Mouse (Mus musculus): Measurements from ENCODE around the gene Sh3gl2. TPM values are rescaled to one million over a fixed set of nuclear protein-coding genes. Genes with fewer than 3 reads are reported as not detected.
A peak's percentile ranks its signal among the peaks of the same experiment; 100 is the strongest.

Gene Sh3gl2
- 1 to 10 TPM; 2.3 to 3.0 TPM for total RNA-seq (2021)

DNA sequence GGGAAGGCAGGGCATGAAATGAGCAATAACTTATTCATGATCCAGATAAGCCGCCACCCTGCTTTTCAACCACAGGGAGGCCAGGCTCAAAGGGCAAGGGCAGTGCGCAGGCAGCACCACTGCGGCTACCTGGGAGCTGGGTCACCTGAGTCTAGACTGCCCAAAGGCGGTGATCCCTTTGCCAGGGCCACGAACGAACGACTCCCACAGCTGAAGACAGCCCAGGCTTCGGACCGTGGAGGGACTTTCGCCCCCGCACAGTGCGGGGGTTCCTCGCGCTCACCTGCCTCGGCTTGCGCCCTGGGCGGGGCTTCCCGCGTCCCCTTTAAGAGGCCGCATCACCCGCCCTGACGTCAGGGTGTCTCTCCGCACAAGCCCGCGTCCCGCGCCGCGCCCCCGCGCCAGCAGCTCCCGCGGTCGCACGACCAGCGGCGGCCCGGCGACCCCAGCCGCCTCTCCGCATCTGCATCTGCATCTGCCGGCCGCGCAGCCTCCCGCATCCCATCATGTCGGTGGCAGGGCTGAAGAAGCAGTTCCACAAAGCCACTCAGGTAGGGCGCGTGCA is at the start of gene Sh3gl2:
Gene Sh3gl2, plus strand, starts transcription at position 56 of the 565 bp plus-strand sequence.
- intact Hi-C loops (cut with DNase I): no loop called here
- peak; percentile 4 to 28 for DNase-seq

DNA sequence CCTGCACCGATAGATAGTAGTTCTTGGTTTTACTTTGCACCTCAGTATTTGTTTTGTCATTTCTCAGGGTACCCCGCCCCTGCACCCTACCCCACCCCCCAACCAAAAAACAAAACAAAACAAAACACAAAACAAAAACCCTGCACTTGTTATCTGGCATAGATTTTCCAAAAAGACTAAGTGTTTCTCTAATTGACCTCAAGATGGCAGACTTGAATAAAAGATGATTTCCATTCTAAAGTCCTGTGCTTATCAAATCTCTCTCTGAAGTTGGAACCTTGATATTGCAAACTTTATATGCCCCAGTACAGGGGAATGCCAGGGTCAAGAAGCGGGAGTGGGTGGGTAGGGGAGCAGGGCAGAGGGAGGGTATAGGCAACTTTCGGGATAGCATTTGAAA is 43.8 kb upstream of the Sh3gl2 start:
- no peak for DNase-seq
- intact Hi-C loops (cut with DNase I): loop anchor here (5.0 kb wide), 1 partner anchor 641 kb away; no protein-coding TSS in a partner anchor

DNA sequence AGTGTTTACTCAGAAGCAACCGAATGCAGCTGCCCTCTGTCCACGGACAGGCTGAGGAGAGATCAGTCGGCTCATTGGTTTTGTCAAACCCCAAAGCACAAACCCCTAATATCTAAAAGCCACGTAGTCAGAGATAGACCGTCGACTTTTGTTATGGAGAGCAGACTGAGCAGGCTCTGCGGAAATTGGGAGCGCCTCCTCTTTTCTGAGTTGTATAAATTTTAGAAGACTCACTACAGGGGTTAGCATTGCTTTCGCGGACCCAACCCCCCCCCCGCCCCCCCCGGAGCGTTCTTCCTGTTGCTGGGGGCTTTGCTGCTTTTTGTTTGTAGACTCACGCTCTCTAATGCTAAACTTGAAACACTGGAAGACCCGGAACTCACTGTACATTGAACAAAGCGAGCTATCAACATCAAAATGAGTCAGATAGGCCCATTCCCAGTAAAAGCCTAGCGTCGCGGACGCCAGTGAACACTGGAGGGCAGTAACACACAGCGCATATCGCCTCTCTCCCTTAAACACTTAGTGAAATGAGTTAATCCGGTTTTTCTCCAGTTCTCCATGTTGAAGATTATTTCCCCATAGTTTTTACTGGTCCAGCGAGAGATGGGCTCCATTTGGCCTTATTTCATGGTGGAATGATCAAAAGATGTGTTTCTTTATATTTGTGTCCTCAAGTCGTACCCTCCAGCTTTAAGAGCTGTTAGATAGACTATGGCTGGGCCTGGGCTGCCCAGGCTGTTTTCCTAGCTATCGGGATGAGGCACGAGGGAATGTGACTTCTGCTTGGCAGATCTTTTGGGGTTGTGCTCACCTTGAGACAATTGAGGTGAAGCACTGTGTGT is 42.2 kb upstream of the Sh3gl2 start:
- DNase-seq: peak in 1 of 2 experiments; percentile 16
- intact Hi-C loops (cut with DNase I): loop anchor here (1.0 to 5.0 kb wide), 2 partner anchors 230 to 640 kb away; no protein-coding TSS in a partner anchor

DNA sequence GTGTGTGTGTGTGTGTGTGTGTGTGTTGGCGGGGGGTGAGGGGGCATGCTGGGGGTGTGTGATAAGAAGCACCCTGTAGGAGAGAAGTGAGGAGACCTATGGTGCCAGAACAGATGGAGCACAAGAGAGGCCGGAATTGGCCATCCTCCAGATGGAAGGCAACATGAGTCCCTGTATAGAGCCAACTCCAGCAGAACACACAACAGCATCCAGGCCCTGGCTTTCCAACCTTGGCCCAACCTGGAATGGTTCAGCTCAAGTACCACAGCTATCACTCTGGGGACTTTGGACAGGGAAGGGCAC is 41.7 kb upstream of the Sh3gl2 start:
- no peak for DNase-seq
- intact Hi-C loops (cut with DNase I): loop anchor here (5.0 kb wide), 1 partner anchor 639 kb away; no protein-coding TSS in a partner anchor

DNA sequence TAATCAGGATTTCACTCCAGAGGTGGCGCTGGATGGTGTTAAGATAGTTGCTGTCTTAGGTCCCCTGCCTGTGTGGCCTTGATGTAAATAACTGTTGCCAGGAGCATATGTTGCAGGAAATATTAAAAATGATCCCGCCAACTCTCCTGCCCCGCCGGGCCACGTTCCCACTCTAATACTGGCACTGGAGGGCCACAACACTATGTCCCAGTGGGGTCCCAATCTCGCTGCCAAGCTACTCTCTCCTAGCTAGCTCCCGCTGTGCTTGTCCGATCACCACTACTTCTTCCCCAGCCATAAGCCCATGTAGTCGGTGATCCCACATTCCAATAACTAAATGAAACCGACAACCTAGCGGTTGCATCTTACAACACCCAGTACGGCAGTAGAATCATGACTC is 36.9 kb upstream of the Sh3gl2 start:
- intact Hi-C loops (cut with DNase I): no loop called here

DNA sequence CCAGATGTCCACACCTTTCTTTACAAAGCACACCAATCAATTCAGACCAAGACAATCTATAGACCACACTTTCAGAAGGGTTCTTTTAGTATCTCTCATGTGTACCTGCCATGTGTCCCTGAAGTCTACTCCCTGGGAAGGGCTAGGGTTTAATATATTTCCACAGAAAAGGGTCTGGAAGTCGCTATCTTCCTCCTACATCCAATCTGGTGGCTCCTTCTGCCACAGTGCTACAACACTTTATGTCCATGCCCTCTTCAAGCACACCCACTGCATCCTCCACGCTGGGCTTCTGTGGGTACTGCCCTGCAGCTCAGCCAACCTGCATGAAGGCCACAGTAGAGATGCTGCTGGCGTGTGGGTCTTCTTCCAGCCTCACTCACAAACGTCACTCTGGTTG is 29.5 kb upstream of the Sh3gl2 start:
- no peak for DNase-seq
- intact Hi-C loops (cut with DNase I): no loop called here

More for the DNA sequence above, 36.9 kb upstream of the Sh3gl2 start:
- no peak for DNase-seq

DNA sequence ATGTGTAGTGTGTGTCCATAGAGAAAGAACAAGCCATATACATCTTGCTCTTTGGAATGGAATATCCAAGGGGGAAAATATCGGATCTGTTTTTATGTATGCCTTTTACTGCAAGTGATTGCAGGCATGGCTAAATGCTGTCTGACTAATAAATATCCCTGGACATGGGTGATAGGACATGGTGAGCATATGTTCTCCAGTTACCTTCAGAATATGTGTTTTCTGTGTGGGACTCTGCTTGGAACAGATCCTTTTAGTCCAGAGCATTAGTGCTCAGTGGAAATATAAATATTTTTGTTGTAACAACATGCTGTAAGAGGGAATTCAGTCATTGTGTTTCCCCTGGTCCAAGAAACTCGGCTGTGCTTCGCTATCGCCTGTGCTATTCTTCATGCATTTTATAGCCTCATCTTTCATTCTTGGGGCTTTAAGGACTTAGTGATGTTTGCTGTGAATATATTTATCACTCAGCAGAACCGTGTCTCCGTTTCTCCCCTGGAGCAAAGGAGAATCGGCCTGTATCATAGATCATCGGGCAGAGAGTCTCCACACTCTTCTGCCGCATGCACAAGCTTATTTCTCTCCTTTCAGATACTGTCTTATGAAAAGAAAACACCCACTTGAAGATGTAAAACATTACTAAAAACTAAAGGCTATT is 26.4 kb upstream of the Sh3gl2 start:
- intact Hi-C loops (cut with DNase I): no loop called here
- DNase-seq: no peak

DNA sequence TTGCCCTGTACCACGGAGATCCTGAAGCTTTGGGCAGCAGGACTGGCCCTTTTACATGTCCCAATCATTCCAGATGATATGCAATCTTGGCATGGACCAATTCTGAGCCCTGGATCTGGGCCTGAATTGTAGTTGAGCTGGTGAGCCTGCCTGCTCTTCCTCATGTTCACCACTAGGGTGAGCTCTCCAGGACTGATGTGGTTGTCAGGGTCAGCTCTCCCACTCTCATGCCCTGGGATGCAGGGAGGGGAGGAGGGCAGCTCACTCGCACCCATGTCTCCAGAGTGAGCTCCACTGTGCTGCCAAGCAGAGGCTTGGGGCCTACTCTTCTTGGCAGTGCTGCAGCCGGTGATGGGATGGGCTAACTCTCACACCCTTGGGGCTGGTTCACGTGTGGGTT is 18.9 kb upstream of the Sh3gl2 start:
- DNase-seq: no peak
- intact Hi-C loops (cut with DNase I): no loop called here

DNA sequence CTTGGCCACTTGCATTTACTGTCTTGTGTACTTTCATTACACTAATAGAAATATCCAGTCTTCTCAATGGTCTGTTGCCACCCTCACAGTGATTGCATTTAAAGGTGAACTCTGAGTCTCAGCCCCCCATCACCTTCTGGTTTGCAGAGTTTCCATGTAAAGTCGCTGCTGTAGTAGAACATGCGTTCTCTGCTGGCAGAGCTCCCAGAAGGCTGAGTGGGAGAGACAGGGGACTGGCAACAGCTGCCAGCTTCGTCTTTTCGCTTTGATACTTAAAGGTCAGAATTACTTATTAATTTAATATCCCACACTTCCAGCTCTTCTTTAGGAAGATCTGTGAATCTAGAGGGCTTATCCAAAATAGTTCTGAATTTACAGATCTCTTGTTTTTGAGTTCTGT is 8.7 kb upstream of the Sh3gl2 start:
- intact Hi-C loops (cut with DNase I): no loop called here
- DNase-seq: peak; percentile 19 to 26

DNA sequence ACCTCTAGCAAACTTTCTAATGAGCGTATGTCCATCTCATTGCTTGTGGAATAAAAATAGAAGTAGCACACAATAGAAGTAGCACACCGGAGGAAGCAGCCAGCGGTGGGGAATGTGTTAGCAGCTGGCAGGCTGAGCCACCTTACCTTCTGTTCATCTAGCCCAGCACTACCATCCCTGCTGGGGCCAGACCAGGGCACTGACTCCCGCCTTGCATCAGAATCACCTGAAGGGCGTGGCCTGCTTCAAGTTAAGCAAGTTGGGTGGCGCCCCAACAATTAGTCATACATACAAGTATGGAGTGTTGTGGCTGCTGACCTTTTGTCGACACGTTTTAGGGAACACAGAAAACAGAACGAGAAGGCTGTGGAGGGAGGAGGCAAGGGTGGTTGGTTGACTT is 6.5 kb upstream of the Sh3gl2 start:
- DNase-seq: no peak
- intact Hi-C loops (cut with DNase I): no loop called here

DNA sequence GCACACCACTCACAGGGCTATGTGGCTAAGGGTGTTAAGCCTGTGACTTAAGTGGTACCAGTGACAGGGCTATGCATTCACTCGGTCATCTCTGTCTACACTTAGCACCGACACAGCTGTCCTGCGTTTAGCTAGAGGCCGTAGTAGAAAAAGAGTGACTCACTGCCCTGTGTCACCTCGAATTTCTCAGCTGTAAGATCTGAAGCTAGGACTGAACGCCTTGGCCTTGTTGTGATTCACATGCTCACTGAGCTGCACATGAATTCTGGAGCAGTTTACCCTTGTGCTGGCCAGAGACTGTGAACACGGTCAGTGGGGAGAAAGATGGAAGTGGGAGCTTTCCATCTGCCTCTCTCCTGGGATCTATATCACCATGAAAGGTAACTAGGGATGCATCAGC is 2.3 kb upstream of the Sh3gl2 start:
- intact Hi-C loops (cut with DNase I): no loop called here
- DNase-seq: no peak

DNA sequence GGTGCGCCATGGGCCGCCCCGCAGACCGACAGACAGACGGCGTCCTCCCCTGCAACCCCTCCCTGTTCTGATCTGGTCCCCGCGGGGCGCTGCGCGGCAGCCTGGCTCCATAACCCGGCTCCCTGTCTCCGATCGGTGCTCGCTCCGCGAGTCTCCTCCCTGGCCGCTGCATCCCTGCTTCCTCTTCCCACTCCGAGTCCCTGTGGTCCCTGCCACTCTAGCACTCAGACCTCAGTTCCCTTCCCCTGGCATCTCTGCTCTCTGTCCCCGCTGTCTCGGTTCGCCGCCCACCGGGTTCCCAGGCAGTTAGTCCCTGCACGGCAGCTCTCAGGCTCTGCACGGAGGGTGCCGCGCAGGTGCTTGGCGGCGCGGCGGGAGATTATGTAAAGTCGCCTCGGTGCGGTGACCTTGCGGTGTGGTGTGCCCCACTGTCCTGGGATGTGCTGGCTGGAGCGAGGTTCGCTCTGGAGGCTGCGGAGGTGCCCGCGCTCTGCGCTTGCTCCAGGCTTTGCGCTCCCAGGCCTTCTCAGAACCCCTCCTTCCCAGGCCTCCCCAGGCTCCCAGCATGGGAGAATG is 798 bp downstream of the Sh3gl2 start:
- intact Hi-C loops (cut with DNase I): no loop called here
- DNase-seq: peak in 1 of 2 experiments; percentile 5

DNA sequence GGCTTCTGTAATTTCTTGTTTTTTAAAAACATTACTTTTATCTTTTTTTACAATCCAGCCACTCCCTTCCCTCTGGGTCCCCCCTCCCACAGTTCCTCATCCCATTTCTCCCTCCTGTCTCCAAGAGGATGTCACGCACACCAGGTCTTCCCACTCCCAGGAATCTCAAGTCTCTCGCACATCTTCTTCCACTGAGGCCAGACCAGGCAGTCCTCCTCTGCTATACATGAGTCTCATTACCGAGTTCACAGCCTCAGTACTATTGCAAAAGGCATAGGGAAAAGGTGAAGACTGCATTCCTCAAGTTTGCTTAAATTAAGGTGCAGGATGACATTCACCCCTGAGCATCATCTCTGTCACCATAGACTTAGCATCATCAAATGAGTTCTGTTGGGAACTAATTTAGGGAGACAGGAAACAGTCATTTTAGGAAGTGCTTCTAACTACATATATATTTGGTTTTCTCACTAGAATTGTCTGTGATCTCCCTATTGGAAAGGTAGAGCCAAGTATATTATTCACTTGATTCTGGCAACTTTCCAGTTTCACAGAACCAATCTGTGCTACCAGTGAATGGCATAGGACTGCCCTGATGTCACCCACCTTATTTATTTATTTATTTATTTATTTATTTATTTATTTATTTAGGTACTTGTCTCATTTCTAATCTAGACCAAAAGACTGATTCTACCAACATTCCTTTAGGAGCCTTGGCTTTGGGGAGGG is 1.9 kb downstream of the Sh3gl2 start:
- intact Hi-C loops (cut with DNase I): no loop called here
- DNase-seq: no peak

DNA sequence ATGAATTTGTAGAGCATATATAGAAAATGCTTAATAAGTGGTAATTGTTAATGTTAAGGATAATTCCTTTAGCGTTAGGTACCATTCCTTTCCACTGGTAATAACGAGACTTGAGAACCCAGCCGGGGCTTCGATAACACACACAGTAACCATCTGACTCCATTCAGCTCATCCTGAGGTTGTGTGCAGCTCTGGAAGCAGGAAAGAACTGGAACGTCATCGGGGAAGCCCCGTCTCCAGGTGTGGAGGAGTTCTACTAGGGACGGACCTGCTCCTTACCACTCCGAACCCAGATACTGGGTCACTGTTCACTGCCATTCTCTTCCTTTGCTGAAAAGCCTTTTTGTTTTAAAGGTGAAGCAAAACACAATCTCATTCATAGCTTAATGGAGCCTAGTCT is 2.6 kb downstream of the Sh3gl2 start:
- intact Hi-C loops (cut with DNase I): no loop called here
- no peak for DNase-seq

DNA sequence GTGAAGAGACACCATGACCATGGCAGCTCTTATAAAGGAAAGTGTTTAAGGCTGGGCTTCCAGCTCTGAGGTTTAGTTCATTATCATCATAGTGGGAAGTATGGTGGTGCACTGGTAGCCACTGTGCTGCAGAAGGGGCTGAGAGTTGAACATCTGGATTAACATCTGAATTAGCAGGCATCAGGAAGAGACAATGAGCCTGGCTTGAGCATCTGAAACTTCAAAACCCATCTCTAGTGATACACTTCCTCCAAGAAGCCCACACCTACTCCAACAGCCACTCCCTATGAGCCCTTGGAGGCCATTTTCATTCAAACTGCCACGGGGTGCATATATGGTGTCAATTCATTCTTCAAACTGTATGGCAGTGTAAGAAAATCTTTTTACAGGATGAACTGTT is 3.6 kb downstream of the Sh3gl2 start:
- no peak for DNase-seq
- intact Hi-C loops (cut with DNase I): no loop called here

DNA sequence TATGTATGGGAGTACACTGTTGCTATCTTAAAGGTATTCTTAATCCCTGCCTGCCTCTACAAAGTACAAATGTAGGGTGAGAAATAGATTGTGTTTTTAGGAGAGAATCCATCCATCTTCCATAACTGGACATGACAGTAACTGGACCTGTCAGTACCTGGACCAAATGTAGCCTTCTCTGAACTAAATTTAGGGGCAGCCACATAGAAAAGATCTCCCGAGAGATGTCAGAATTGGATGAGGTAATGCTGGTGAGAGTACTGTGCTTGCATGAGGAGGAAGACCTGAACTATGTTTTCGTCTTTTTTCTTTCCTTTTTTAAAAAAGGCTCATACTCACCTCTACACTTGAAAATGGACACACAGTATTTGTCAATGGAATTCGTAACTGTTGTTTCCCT is 6.0 kb downstream of the Sh3gl2 start:
- no peak for DNase-seq
- intact Hi-C loops (cut with DNase I): no loop called here

DNA sequence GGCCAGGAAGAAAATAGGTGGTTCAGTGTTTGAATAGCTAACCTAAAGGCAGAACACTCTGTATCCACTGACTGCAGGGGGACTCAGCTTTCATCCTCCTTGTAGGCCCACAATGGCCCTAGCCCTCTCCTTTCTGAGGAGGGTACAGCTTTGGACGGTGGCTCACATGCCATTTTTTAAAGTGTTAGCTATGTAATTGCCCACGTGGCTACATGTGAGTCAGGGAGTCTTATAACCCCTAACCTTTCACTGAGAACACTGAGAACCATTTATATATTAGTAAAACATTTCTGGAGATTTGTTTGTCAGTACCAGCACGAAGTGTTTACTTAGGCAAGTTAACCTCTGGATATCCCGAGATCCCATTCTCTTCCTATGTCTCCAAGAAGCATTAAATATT is 12.1 kb downstream of the Sh3gl2 start:
- no peak for DNase-seq
- intact Hi-C loops (cut with DNase I): no loop called here

DNA sequence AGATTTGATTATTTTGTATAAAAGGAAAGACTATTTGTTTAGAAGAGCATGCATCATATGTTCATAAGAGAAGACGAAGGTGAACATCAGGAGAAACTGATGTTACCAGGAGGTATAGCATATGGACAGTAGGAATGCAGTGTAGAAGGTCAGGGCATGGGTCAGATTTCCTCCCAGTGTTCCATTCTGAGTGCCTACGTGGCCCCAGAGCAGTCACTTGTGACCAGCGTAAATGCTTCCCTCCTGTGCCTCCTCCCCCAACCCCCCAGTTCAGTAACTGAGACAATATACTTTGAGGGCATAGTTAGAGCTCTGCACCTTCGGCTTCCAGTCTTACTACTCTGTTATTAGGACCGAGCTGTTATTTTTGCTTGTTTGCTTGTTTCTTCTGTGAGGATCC is 17.8 kb downstream of the Sh3gl2 start:
- no peak for DNase-seq
- intact Hi-C loops (cut with DNase I): no loop called here

DNA sequence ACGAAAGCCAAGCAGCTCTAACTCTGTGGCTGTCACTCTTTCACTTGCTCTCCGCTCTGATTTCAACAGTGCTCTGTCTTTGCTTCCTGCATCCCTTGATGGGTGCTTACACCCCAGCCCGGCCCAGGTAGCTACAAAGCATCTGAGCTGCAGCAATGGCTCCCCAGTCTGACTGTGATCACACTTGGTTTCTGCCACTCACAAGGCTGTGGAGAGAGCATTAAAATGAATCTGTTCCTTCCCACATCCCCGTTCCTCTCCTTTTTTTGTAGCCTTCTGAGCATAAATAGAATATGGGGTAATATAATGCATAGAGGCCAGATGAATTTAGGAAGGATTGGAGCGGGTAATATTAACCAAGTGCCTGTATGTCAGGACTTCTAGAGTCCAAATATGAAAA is 21.8 kb downstream of the Sh3gl2 start:
- DNase-seq: no peak
- intact Hi-C loops (cut with DNase I): no loop called here

DNA sequence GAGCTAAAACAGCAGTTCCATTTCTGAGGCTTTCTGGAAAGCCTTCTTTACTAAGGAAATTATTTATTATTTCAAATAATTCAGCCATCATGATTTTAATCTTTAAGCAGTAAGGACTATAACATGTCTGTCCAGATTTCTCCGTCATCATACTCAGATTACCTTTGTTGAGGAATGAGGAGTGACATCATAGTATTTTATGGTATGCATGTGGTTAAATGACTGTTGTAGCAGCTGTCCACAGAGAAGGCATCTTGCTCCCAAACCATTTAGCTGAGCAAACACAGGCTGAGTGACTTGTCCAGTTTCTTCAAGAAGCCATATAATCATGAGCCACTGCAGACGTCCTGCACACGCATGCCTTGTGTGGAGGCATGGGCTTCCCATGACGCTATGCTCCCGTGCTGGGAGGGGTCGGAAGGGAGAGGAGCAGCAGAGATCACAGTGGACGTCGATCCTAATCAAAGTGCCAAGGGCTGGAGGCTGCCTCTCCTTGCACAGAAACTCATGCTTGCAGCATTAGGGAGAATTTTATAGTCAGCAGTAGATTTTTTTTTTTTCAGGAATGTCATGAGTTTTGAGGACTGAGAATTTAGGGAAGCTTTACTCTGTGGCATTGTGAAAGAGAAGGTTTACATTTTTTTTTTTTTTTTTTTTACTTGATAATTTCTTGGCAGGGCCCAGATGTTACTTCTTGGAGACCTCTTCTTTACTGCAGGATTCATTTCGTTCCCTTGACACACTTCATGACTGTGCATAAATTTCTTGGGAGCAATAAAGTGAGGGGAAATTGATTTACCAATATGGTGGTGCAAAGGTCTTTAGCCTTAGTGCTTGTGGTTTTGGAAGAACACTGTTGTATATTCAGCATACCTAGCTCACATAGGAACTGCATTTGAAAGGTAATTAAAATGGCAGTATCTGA is 23.0 kb downstream of the Sh3gl2 start:
- no peak for DNase-seq
- intact Hi-C loops (cut with DNase I): no loop called here

Measured in heart, postnatal 36 days (tissue).